Comparison of ENCODE assay signal across 9 mouse cellular contexts in genomic region chr3:28031643-28032243, GRCm38 (mm10).
DNase-seq lines count a peak whose midpoint lies in the region; ATAC-seq and TF ChIP-seq lines count a peak whose summit lies in the region.
"Had no signal": no experiment of that assay in that cellular context is flagged by ENCODE, and none has a peak within 500 bp of the region (broad histone marks: within the 10 kb centered on the region; RNA-seq: fewer than 3 reads in every experiment).

No protein-coding gene starts in this region.

- H3K4me3 ChIP-seq in thymus, adult 2 months (ENCODE audit: control insufficient read depth, insufficient read depth, low read length), result no peak overlapping the region
- no peak overlapping the region for H3K4me3 ChIP-seq in gastrocnemius, adult 2 months
- H3K4me3 ChIP-seq: hindbrain, embryonic 15.5 days had no signal

- peak; percentile 9 for DNase-seq in embryo, embryonic 10 days (ENCODE audit: low spot score)
- DNase-seq in embryo, embryonic 9.5 days (ENCODE audit: extremely low spot score), result no peak
- DNase-seq in thymus, adult 2 months, result peak; percentile 22
- DNase-seq in thymus, adult 18-20 months, result no peak
- DNase-seq in lung, postnatal 36 days, result peak; percentile 49
- no peak for DNase-seq in gastrocnemius, adult 2 months
- no peak for DNase-seq in adrenal gland, postnatal 4 days (ENCODE audit: low spot score in 2 of 2)

- intact Hi-C loops in gastrocnemius, adult 2 months (cut with DNase I), result no loop called here

- H3K4me1 ChIP-seq in thymus, adult 2 months (replicated peaks; ENCODE audit: control insufficient read depth, insufficient read depth, low read length), result peaks cover 6% of the 10 kb centered on the region

- H3K27ac ChIP-seq in thymus, adult 2 months (ENCODE audit: control insufficient read depth, insufficient read depth, low read length), result peak overlapping the region; percentile 12; the same call in 1 of the 2 replicates
- H3K27ac ChIP-seq in gastrocnemius, adult 2 months, result no peak overlapping the region
- H3K27ac ChIP-seq: hindbrain, embryonic 15.5 days had no signal

- TF ChIP-seq POLR2A in thymus, adult 2 months (IDR thresholded peaks at IDR 0.05; ENCODE audit: control insufficient read depth, extremely low read depth, insufficient read depth, low read length, poor library complexity), result no peak

- H3K27me3 ChIP-seq in thymus, adult 2 months (ENCODE audit: control insufficient read depth, insufficient read depth, low read length), result no peaks in the 10 kb centered on the region
- H3K27me3 ChIP-seq: hindbrain, embryonic 15.5 days had no signal

- no peaks in the 10 kb centered on the region for H3K36me3 ChIP-seq in thymus, adult 2 months (ENCODE audit: control insufficient read depth, insufficient read depth, low read length)
- H3K36me3 ChIP-seq: hindbrain, embryonic 15.5 days had no signal

- no peak for ATAC-seq in cerebellum, adult (ENCODE audit: insufficient number of reproducible peaks, low FRiP score, low TSS enrichment)

- WGBS in thymus, adult 2 months, result 28% methylated on average over 7 of the region's 7 CpGs

- no peak for TF ChIP-seq CTCF in thymus, adult 2 months (IDR thresholded peaks at IDR 0.05; ENCODE audit: borderline replicate concordance, control insufficient read depth, extremely low read depth, insufficient read depth, low read length, poor library complexity)
- TF ChIP-seq CTCF in gastrocnemius, adult 2 months (IDR thresholded peaks at IDR 0.05), result no peak

Comparison
In these comparisons a context has a peak if more than half of its experiments do, and no peak if none do; other contexts are left out.
1. DNase-seq: peak in embryo, embryonic 10 days (single experiment), thymus, adult 2 months (single experiment) and lung, postnatal 36 days (single experiment); none in embryo, embryonic 9.5 days (single experiment), thymus, adult 18-20 months (0 of 2), gastrocnemius, adult 2 months (single experiment) and adrenal gland, postnatal 4 days (0 of 2).